Mouse (Mus musculus) myocyte (in vitro differentiated cells): ENCODE results near the gene Rbm45. TPM values are rescaled to one million over a fixed set of nuclear protein-coding genes. Genes with fewer than 3 reads are reported as not detected.

ENCODE experiments used
- H3K27me3 ChIP-seq: one replicate; pipeline ENCODE4 v1.6.1; 2011; ENCODE audit not compliant: control insufficient read depth, insufficient read depth, insufficient read length
- H3K36me3 ChIP-seq: one replicate; pipeline ENCODE4 v1.6.1; 2011; ENCODE audit not compliant: control insufficient read depth, insufficient read depth
- H3K4me2 ChIP-seq: one replicate; pipeline ENCODE4 v1.6.1; 2011; ENCODE audit warnings: low read depth, control low read depth
- H3K4me3 ChIP-seq: one replicate; pipeline ENCODE4 v1.5.1; 2011; ENCODE audit warnings: mild to moderate bottlenecking, control low read depth, moderate library complexity
- H3K79me2 ChIP-seq: one replicate; pipeline ENCODE4 v1.6.1; 2011; ENCODE audit not compliant: control insufficient read depth, insufficient read depth
- H3ac ChIP-seq: one replicate; pipeline ENCODE4 v1.6.1; 2011; ENCODE audit not compliant: control insufficient read depth, insufficient read length
- CEBPB ChIP-seq: IDR thresholded peaks from 2 replicates; pipeline ENCODE4 v1.6.1; 2011; ENCODE audit warnings: mild to moderate bottlenecking, moderate library complexity; ENCODE audit not compliant: poor library complexity, insufficient read depth, severe bottlenecking
- E2F4 ChIP-seq: IDR thresholded peaks from one replicate; pipeline ENCODE4 v1.6.1; 2011; ENCODE audit warnings: mild to moderate bottlenecking, control low read depth, moderate library complexity; ENCODE audit not compliant: insufficient read depth
- MAX ChIP-seq: IDR thresholded peaks from one replicate; pipeline ENCODE4 v1.6.1; 2011; ENCODE audit warnings: low read depth, mild to moderate bottlenecking, control low read depth
- MYOD1 ChIP-seq, 3 experiments: IDR thresholded peaks; one replicate each; pipeline ENCODE4 v1.6.1; 2011; ENCODE audit warnings: control low read depth in 2 of 3, low read depth in 2 of 3, mild to moderate bottlenecking in 2 of 3, moderate library complexity in 1 of 3; ENCODE audit not compliant: insufficient read length in 2 of 3, control insufficient read depth in 1 of 3
- MYOG ChIP-seq, 3 experiments: IDR thresholded peaks; one replicate each; pipeline ENCODE4 v1.6.1; 2011; ENCODE audit warnings: control low read depth in 2 of 3, low read depth in 2 of 3, mild to moderate bottlenecking in 2 of 3; ENCODE audit not compliant: insufficient read length in 2 of 3, control insufficient read depth in 1 of 3, insufficient read depth in 1 of 3
- POLR2A ChIP-seq: IDR thresholded peaks from one replicate; pipeline ENCODE4 v1.6.1; 2011; ENCODE audit warnings: low read depth, mild to moderate bottlenecking, control low read depth, moderate library complexity; ENCODE audit not compliant: insufficient read length
- POLR2AphosphoS2 ChIP-seq: IDR thresholded peaks from one replicate; pipeline ENCODE4 v1.6.1; 2011; ENCODE audit warnings: low read depth, control low read depth; ENCODE audit not compliant: insufficient read length
- REST ChIP-seq: IDR thresholded peaks from one replicate; pipeline ENCODE4 v1.6.1; 2011; ENCODE audit warnings: mild to moderate bottlenecking, control low read depth, moderate library complexity; ENCODE audit not compliant: insufficient read depth, insufficient read length
- SRF ChIP-seq: IDR thresholded peaks from one replicate; pipeline ENCODE4 v1.6.1; 2011; ENCODE audit warnings: low read depth; ENCODE audit not compliant: control insufficient read depth, insufficient read length
- TCF12 ChIP-seq: IDR thresholded peaks from one replicate; pipeline ENCODE4 v1.6.1; 2011; ENCODE audit warnings: mild to moderate bottlenecking, control low read depth; ENCODE audit not compliant: poor library complexity, insufficient read depth, severe bottlenecking
- TCF3 ChIP-seq: IDR thresholded peaks from one replicate; pipeline ENCODE4 v1.6.1; 2011; ENCODE audit warnings: low read depth, control low read depth; ENCODE audit not compliant: insufficient read length
- USF1 ChIP-seq: IDR thresholded peaks from one replicate; pipeline ENCODE4 v1.6.1; 2011; ENCODE audit warnings: low read depth, mild to moderate bottlenecking, control low read depth, moderate library complexity
- polyA plus RNA-seq: library from polyadenylated mRNA; unstranded; fragments of >200 nt; fragmentation: generic; extraction: Trizol; gene quantifications from one replicate; pipeline ENCODE4 v1.2.1, GENCODE M21; 2012; ENCODE audit warnings: missing spikeins

The Rbm45 gene
- polyA plus RNA-seq, 1 experiment: 23.2 TPM

GRCm38 (mm10) chr2:76406937-76407441 is 37.2 kb downstream of the Rbm45 start:
- no peak for TF ChIP-seq E2F4
- no peak for TF ChIP-seq POLR2A
- TF ChIP-seq MAX: no peak
- TF ChIP-seq TCF12: no peak
- TF ChIP-seq REST: no peak
- TF ChIP-seq TCF3: no peak
- no peak for TF ChIP-seq MYOD1 (IDR thresholded peaks at IDR 0.05; ENCODE audit: control insufficient read depth in 1 of 3, insufficient read length in 2 of 3, low read depth in 2 of 3)
- no peak for TF ChIP-seq USF1
- no peak for TF ChIP-seq SRF
- no peak for TF ChIP-seq POLR2AphosphoS2
- no peak for TF ChIP-seq CEBPB
- no peak for TF ChIP-seq MYOG (IDR thresholded peaks at IDR 0.05; ENCODE audit: control insufficient read depth in 1 of 3, insufficient read depth in 1 of 3, insufficient read length in 2 of 3, low read depth in 2 of 3)
- Histone ChIP-seq H3ac (peak overlapping the region; percentile 58), H3K36me3 (no peaks in the 10 kb centered on the region), H3K4me2 (peak overlapping the region; percentile 81), H3K79me2 (no peaks in the 10 kb centered on the region), H3K27me3 (peaks cover 7% of the 10 kb centered on the region), H3K4me3 (peak overlapping the region; percentile 36)

GRCm38 (mm10) chr2:76409526-76409925 is 39.7 kb downstream of the Rbm45 start:
- peaks cover 7% of the 10 kb centered on the region for H3K27me3 ChIP-seq
- no peak overlapping the region for H3K4me3 ChIP-seq
- no peak overlapping the region for H3K4me2 ChIP-seq
- no peak for TF ChIP-seq REST
- TF ChIP-seq SRF: no peak
- no peak for TF ChIP-seq MYOG (IDR thresholded peaks at IDR 0.05; ENCODE audit: control insufficient read depth in 1 of 3, insufficient read depth in 1 of 3, insufficient read length in 2 of 3, low read depth in 2 of 3)
- TF ChIP-seq MAX: no peak
- TF ChIP-seq POLR2A: no peak
- no peak for TF ChIP-seq MYOD1 (IDR thresholded peaks at IDR 0.05; ENCODE audit: control insufficient read depth in 1 of 3, insufficient read length in 2 of 3, low read depth in 2 of 3)
- no peaks in the 10 kb centered on the region for H3K36me3 ChIP-seq
- H3K79me2 ChIP-seq: no peaks in the 10 kb centered on the region
- H3ac ChIP-seq: no peak overlapping the region

- TF ChIP-seq POLR2AphosphoS2 (no peak), MAX (no peak), USF1 (no peak), CEBPB (no peak), MYOD1 (IDR thresholded peaks at IDR 0.05; ENCODE audit: control insufficient read depth in 1 of 3, insufficient read length in 2 of 3, low read depth in 2 of 3) (no peak), TCF12 (no peak), REST (no peak), POLR2A (no peak), MYOG (IDR thresholded peaks at IDR 0.05; ENCODE audit: control insufficient read depth in 1 of 3, insufficient read depth in 1 of 3, insufficient read length in 2 of 3, low read depth in 2 of 3) (no peak), E2F4 (no peak), TCF3 (no peak), SRF (no peak)
- no peak overlapping the region for H3ac ChIP-seq
- H3K4me3 ChIP-seq: no peak overlapping the region
- peaks cover 7% of the 10 kb centered on the region for H3K27me3 ChIP-seq
- no peaks in the 10 kb centered on the region for H3K79me2 ChIP-seq
- no peaks in the 10 kb centered on the region for H3K36me3 ChIP-seq
- no peak overlapping the region for H3K4me2 ChIP-seq
Measured at GRCm38 (mm10) chr2:76409986-76410385, 40.2 kb downstream of the Rbm45 start.

DNA sequence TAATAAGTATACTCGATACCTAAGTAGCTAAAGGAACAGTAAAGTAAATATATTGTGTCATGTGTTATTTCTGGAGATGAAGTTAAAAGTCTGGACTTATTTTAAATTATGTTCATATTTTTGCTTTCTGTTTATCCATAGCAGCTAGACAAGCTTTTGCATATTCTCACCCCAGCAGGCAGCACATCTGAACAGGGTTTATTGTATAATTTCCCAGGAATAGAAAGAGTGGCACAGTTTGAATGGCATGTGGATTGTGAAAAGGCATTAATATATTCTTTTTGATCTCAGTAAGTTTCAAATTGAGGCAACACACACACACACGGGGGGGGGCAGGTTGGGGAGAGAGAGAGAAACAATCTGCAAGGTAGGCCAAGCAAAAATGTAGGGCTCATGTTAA is 43.1 kb downstream of the Rbm45 start:
- no peaks in the 10 kb centered on the region for H3K79me2 ChIP-seq
- TF ChIP-seq MYOD1 (IDR thresholded peaks at IDR 0.05; ENCODE audit: control insufficient read depth in 1 of 3, insufficient read length in 2 of 3, low read depth in 2 of 3) (no peak), REST (no peak), TCF3 (no peak), MYOG (IDR thresholded peaks at IDR 0.05; ENCODE audit: control insufficient read depth in 1 of 3, insufficient read depth in 1 of 3, insufficient read length in 2 of 3, low read depth in 2 of 3) (no peak), SRF (no peak), POLR2A (no peak), POLR2AphosphoS2 (no peak), TCF12 (no peak), MAX (no peak), CEBPB (no peak), E2F4 (no peak), USF1 (no peak)
- no peaks in the 10 kb centered on the region for H3K27me3 ChIP-seq
- H3K36me3 ChIP-seq: no peaks in the 10 kb centered on the region
- H3ac ChIP-seq: no peak overlapping the region
- H3K4me3 ChIP-seq: no peak overlapping the region
- no peak overlapping the region for H3K4me2 ChIP-seq

DNA sequence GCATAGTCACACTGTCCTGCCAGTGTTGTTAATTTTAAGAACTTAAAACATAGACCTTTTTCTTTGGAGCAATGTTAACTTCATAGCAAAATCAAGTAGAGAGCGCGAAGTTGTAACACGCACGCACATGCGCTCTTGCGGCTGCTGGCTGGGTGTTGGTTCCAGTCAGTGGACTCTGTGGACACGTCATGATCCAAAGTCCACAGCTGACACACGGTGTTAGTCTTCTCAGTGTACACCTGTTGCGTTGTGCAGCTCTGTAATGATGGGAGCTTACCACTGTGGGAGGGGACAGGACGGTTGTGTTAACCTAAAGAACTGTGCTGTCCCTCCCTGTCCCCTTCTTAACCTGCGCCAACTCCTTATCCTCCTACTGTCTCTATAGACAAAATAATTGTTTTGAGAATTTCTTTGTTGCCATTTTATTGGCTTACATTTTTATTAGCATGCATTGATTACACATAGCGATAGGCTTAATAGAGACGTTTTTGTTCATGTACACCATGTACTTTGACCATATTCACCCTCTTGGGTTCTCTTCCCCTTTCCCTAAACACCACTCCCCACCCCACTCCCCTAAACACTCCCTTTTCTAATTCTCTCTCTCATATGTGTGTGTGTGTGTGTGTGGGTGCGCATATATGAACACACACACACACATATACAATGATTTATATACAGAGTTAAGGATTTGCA is 47.8 kb downstream of the Rbm45 start:
- Histone ChIP-seq H3K36me3 (no peaks in the 10 kb centered on the region), H3K79me2 (no peaks in the 10 kb centered on the region), H3K27me3 (no peaks in the 10 kb centered on the region), H3K4me2 (no peak overlapping the region), H3K4me3 (no peak overlapping the region), H3ac (no peak overlapping the region)
- TF ChIP-seq MYOD1 (IDR thresholded peaks at IDR 0.05; ENCODE audit: control insufficient read depth in 1 of 3, insufficient read length in 2 of 3, low read depth in 2 of 3): no peak
- TF ChIP-seq POLR2A: no peak
